Mouse (Mus musculus): Measurements from ENCODE around the gene Macrod2.
A peak's percentile ranks its signal among the peaks of the same experiment; 100 is the strongest.

The Macrod2 gene

GRCm38 (mm10) chr2:141463946-141464345 lies 1068.8 kb downstream of the Macrod2 start:
- no peak for DNase-seq (ENCODE audit: low spot score in 2 of 2)

GRCm38 (mm10) chr2:141472791-141473190 lies 1077.7 kb downstream of the Macrod2 start:
- DNase-seq (ENCODE audit: low spot score in 2 of 2) = no peak

- DNase-seq (ENCODE audit: low spot score in 2 of 2) = no peak
Measured at GRCm38 (mm10) chr2:141477585-141477984, 1082.5 kb downstream of the Macrod2 start.

GRCm38 (mm10) chr2:141490518-141490917 lies 1095.4 kb downstream of the Macrod2 start:
- DNase-seq (ENCODE audit: low spot score in 2 of 2) = no peak

GRCm38 (mm10) chr2:141505451-141505850 lies 1110.3 kb downstream of the Macrod2 start:
- no peak for DNase-seq (ENCODE audit: low spot score in 2 of 2)

DNA sequence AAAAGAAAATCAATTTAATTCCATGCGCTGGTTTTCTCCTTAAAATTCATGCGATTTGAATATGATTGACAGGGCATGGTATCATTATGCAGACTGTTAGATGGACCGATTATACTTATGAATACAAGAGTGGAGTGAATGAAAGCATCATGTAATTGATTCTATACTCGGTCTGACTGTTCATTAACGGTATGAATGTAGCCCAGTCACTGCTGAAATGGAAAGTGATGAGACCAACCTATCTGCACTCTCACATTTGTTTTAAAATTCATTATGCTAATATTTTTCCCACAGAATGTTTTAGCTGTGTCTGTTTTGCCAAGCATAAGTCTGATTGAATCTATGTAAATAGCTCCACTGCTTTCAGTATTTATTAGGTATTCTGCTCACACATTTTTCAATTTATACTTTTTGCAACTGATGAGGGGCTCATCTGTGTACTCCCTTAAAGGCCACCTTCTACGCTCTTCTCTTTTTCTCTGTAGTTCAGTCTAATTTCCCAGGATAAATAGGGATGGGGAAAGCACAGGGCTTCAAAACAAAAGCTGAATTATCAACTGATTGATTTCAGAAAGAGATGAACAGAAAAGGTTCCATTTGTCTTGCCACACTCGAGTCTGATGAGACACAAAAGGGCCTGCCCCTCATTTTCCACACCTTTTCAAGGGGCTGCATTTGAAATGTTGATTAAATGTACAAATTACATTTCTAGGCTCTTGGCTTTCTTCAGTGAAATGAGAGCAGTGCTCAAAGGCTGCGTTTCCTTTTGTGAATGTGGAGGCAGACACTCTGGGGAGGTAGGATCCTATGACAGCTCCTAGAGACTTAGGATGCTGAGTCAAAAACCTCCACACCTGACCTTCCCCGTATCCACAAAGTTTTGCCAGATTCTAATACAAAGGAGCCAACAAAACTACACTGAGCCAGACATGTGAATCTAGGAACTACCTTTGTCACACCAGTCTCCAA lies 1113.1 kb downstream of the Macrod2 start:
- DNase-seq (ENCODE audit: low spot score in 2 of 2) = no peak

- no peak for DNase-seq (ENCODE audit: low spot score in 2 of 2)
Measured at GRCm38 (mm10) chr2:141514976-141515375, 1119.9 kb downstream of the Macrod2 start.

GRCm38 (mm10) chr2:141522081-141522480 lies 1127.0 kb downstream of the Macrod2 start:
- DNase-seq (ENCODE audit: low spot score in 2 of 2) = peak; percentile 14 to 41

- no peak for DNase-seq (ENCODE audit: low spot score in 2 of 2)
Measured at GRCm38 (mm10) chr2:141545877-141546276, 1150.8 kb downstream of the Macrod2 start.

- DNase-seq (ENCODE audit: low spot score in 2 of 2) = no peak
Measured at GRCm38 (mm10) chr2:141551701-141552100, 1156.6 kb downstream of the Macrod2 start.

DNA sequence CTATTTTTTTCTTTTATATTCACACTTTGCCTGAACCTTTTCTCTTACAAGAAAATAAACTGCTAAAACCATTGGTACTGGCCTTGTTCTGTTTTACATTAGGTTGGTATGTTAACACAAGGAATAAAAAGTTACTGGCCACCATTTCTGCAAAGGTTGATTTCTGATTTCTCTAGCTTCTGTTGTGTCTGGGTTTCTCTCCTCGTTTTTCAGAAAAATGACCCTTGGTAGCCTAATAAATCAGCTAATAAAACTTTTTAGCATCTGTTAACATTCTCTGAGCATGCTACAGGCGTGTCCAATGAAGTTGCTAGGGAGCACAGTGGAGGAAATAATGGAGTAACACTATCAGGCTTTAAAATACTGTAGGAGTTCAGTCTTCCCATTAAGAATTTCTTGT lies 1161.6 kb downstream of the Macrod2 start:
- no peak for DNase-seq (ENCODE audit: low spot score in 2 of 2)

DNA sequence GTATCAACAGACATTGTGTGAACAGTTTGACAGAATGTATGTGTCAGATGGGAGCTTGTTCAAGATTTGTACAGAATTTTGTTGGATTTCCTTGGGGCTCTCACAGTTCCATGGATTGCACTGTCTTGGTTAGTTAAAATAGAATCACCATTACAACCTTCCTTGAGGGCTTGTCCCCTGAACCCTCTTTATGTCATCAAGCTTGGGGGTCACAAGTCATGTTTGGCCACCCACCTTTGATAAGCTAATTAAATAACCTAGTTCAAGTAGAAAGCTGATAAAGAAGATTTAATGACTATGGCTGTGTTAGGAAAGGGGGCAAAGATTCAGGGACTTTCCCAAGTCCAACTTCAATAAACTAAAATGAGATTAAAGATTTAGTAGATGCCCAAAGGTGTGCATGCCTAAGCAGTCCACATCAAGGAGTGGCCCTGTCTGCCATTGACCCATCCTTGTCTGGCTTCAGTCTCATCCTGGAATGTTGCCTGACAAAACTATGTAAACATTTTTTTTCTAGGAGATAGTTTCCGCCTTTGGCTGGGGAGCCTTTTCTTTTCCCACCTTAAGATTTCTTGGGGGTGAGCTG lies 1163.2 kb downstream of the Macrod2 start:
- no peak for DNase-seq (ENCODE audit: low spot score in 2 of 2)

GRCm38 (mm10) chr2:141565986-141566385 lies 1170.9 kb downstream of the Macrod2 start:
- DNase-seq (ENCODE audit: low spot score in 2 of 2) = no peak

- DNase-seq (ENCODE audit: low spot score in 2 of 2) = no peak
Measured at GRCm38 (mm10) chr2:141571360-141571759, 1176.3 kb downstream of the Macrod2 start.

- DNase-seq (ENCODE audit: low spot score in 2 of 2) = no peak
Measured at GRCm38 (mm10) chr2:141578206-141578605, 1183.1 kb downstream of the Macrod2 start.

DNA sequence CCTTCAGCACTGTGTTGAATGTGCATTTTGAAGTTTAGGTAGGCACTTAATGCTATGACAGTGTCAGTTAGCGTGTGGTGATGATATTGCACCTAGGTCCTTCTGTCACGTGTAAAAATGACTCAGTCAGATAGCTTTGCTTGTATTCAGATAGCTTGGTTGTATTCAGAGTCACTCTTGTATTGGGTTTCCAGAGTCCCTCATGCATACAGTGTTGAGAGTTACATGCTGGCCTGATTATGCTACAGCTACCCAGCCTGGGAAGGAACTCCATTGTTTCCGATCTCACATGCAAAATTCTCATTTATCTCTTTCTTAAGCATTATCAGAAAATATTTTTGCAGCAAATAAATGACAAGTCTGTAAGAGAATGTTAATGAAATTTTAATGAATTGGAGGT lies 1187.3 kb downstream of the Macrod2 start:
- no peak for DNase-seq (ENCODE audit: low spot score in 2 of 2)

DNA sequence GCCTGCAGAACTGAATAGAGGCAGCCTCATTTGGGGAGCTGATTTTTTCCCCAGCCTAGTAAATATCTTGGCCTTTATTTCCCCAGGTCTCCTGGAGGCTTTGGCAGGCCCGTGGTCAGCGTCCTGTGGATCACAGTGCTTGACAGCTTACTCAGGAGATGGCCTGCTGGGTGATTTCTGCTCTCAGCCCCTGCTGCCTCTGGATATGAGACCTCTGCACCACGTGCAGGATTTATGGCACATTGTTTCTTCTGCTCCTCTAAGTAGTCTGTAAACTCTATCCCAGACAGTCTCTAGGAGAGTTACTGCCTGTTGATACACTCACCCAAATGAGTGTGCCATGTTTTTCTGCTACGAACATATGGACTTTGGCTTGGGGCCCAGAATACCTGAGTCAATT lies 1187.8 kb downstream of the Macrod2 start:
- DNase-seq (ENCODE audit: low spot score in 2 of 2) = no peak

- peak; percentile 41 to 59 for DNase-seq (ENCODE audit: low spot score in 2 of 2)
Measured at GRCm38 (mm10) chr2:141587290-141587689, 1192.2 kb downstream of the Macrod2 start.

DNA sequence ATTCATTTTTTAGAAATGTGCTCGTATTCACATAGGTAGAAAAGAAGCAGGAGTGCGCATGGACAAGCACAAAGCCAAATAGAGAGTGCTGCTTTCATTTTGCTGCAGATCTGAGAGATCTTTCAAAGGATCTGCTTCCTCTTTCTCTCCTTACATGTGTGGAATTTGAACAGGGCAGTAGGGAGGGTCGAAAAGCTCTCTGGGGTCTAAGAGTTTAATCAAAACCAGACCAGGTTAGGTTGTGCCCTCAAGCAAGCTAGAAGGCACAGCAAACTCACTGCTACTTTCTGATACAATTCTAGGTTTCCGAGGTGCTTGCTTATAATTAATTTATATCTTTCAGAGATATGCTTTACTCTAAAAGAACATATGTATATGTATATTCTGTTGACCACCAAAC lies 1196.2 kb downstream of the Macrod2 start:
- no peak for DNase-seq (ENCODE audit: low spot score in 2 of 2)

- no peak for DNase-seq (ENCODE audit: low spot score in 2 of 2)
Measured at GRCm38 (mm10) chr2:141594811-141595210, 1199.7 kb downstream of the Macrod2 start.

- no peak for DNase-seq (ENCODE audit: low spot score in 2 of 2)
Measured at GRCm38 (mm10) chr2:141617721-141618120, 1222.6 kb downstream of the Macrod2 start.

GRCm38 (mm10) chr2:141618257-141618656 lies 1223.1 kb downstream of the Macrod2 start:
- peak; percentile 8 to 22 for DNase-seq (ENCODE audit: low spot score in 2 of 2)

DNA sequence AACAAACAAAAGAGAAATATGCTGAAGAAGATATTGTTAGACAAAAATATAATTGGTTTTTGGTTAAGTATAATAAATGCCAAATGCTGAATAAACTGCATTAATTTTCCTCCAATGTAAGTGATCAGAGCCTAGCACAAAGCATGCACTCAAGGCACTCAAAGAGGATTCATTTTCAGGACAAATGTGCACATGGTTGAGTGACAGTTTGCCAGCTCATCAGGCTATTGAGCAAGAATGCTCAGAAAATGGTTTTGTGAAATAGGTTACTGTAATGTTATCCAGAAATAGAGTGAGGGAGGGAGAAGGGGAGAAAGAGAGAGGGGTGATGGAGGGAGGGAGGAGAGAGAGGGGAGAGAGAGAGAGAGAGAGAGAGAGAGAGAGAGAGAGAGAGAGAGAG lies 1268.9 kb downstream of the Macrod2 start:
- no peak for DNase-seq (ENCODE audit: low spot score in 2 of 2)

All from frontal cortex, postnatal 36 days (tissue).